Mouse (Mus musculus) heart, embryonic 11.5 days (tissue): ENCODE data around the gene Cmtm1. TPM values are rescaled to one million over a fixed set of nuclear protein-coding genes. Genes with fewer than 3 reads are reported as not detected.
A peak's percentile ranks its signal among the peaks of the same experiment; 100 is the strongest.

ENCODE experiments used
- ATAC-seq: fragments of 200-750 bp; cut with Nextera tagmentation; replicated peaks from 2 replicates; pipeline ENCODE4 v1.8.0; 2017; ENCODE audit warnings: moderate library complexity; ENCODE audit not compliant: insufficient number of reproducible peaks, low FRiP score, low TSS enrichment
- H3K27ac ChIP-seq: fragments of 300-500 bp; sonication (generic); 2 replicates; pipeline ENCODE4 v1.5.1; 2014; ENCODE audit warnings: mild to moderate bottlenecking, low read depth, low read length
- H3K27me3 ChIP-seq: fragments of 300-500 bp; sonication (generic); 2 replicates; pipeline ENCODE4 v1.6.1; 2014; ENCODE audit warnings: mild to moderate bottlenecking, low read length, mixed read lengths; ENCODE audit not compliant: control insufficient read depth, insufficient read depth
- H3K36me3 ChIP-seq: fragments of 300-500 bp; sonication (generic); 2 replicates; pipeline ENCODE4 v1.6.1; 2014; ENCODE audit warnings: mild to moderate bottlenecking, low read length, moderate library complexity, mixed read lengths; ENCODE audit not compliant: control insufficient read depth, insufficient read depth
- H3K4me1 ChIP-seq: fragments of 300-500 bp; sonication (generic); 2 replicates; pipeline ENCODE4 v1.6.1; 2014; ENCODE audit warnings: low read length; ENCODE audit not compliant: control insufficient read depth, insufficient read depth
- H3K4me2 ChIP-seq: fragments of 300-500 bp; sonication (generic); 2 replicates; pipeline ENCODE4 v1.6.1; 2014; ENCODE audit warnings: mild to moderate bottlenecking, moderate library complexity
- H3K4me3 ChIP-seq: fragments of 300-500 bp; sonication (generic); 2 replicates; pipeline ENCODE4 v1.5.1; 2014; ENCODE audit warnings: low read depth, low read length
- H3K9ac ChIP-seq: fragments of 300-500 bp; sonication (generic); 2 replicates; pipeline ENCODE4 v1.6.1; 2014; ENCODE audit warnings: mild to moderate bottlenecking, low read depth, low read length, moderate library complexity
- H3K9me3 ChIP-seq: fragments of 300-500 bp; sonication (generic); replicated peaks from 2 replicates; pipeline ENCODE4 v1.6.1; 2016; ENCODE audit warnings: low read length; ENCODE audit not compliant: control insufficient read depth
- WGBS: fragments of 180-500 bp; shearing (Covaris S2); extraction: QIAGEN DNeasy Blood & Tissue Kit; methylation state at CpG from one replicate; pipeline ENCODE4 v1.1.7; 2014; ENCODE audit not compliant: insufficient replicate concordance; 5-methylcytosine and 5-hydroxymethylcytosine counted together
- polyA plus RNA-seq: library from polyadenylated mRNA; unstranded; fragments of >200 nt; fragmentation: Nextera tagmentation; extraction: Ambion mirVana; gene quantifications from 2 replicates; pipeline ENCODE4 v1.2.1, GENCODE M21; 2014

Gene Cmtm1
- polyA plus RNA-seq, 1 experiment from 2014 or later: not detected

DNA sequence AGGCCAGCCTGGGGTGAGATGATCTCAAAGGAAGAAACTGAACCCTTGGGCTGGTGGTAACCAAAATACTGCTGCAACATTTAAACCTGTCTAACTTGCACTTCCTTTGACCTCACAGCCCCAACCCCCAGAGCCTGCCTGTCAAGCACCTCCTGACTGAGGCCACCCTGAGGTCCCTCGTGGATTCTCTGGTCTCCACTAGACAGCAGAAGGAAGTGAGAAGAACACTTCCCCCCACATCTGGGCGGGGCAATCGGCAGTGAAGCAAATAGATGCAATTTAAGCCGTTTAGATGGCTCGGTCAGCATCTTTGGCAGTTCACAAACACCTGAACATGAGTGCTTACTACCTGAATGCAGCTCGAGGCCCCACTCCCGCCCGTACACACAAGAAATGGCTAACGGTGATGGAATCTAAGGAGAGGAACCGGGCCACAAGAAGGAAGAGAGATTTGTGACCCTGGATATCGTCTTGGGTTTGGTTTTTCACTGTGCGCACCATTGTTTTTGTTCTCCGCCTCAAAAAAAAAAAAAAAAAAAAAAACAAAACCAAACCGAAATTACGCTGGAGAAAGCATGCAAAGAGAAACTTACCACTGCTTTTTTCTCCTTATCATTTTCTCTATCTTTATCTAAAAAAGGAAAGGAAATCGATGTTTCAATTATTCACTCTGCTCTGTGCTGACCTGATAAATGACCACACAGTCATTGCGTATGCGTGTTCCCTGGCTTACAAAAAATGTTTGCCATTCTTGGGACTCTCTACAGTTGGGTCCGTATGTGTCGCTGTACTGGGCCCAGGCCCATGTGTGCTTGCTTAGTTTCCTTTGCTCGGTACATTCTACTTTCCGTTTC lies 62.7 kb downstream of the Cmtm1 start:
- no peak for ATAC-seq
- H3K4me3 ChIP-seq: peak overlapping the region; percentile 95
- H3K27me3 ChIP-seq: no peaks in the 10 kb centered on the region
- H3K36me3 ChIP-seq: peaks cover 6% of the 10 kb centered on the region; the same call in 1 of the 2 replicates
- H3K4me2 ChIP-seq: peak overlapping the region; percentile 83
- H3K9me3 ChIP-seq: no peaks in the 10 kb centered on the region
- no peak overlapping the region for H3K27ac ChIP-seq
- H3K4me1 ChIP-seq: 0 out of 2 replicates have a peak, but pooled peaks cover 7% of the 10 kb centered on the region
- H3K9ac ChIP-seq: peak overlapping the region; percentile 88
- 70% methylated on average over 22 of the region's 22 CpGs for WGBS

DNA sequence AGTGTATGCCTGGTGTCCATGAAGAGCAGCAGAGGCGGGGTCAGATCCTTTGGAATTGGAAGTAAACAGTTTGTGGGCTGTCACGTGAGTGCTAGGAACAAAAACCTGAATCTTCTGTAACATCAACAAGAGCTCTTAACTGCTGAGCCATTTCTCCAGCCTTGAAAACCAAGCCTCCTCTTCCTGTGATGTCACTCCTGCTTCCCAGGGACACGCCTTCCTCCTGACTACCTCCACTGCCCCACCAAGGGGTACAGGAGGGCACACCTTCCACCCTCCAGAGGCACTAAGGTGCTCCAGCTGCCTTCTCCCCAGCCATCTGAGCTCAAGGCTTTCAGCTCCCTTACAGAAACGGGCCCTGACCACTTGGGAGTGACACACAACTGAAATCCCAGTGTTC lies 63.3 kb downstream of the Cmtm1 start:
- Histone ChIP-seq H3K4me3 (no peak overlapping the region), H3K27me3 (no peaks in the 10 kb centered on the region), H3K4me2 (no peak overlapping the region), H3K27ac (no peak overlapping the region), H3K4me1 (0 out of 2 replicates have a peak, but pooled peaks cover 7% of the 10 kb centered on the region), H3K36me3 (peaks cover 6% of the 10 kb centered on the region; the same call in 1 of the 2 replicates), H3K9ac (no peak overlapping the region), H3K9me3 (no peaks in the 10 kb centered on the region)
- 84% methylated on average over 4 of the region's 4 CpGs for WGBS
- no peak for ATAC-seq

Other genes with a start within 250 kb of the Cmtm1 start
- gene Cdh5, start 208.5 kb downstream of the Cmtm1 start, polyA plus RNA-seq: 42.6 and 46.0 TPM in 2 replicates
- gene Bean1, start 139.7 kb downstream of the Cmtm1 start, polyA plus RNA-seq: 0.16 and 0.20 TPM in 2 replicates
- 11.9 and 14.1 TPM in 2 replicates for gene Tk2, start 61.6 kb downstream of the Cmtm1 start, polyA plus RNA-seq
- 27.0 and 30.0 TPM in 2 replicates for gene Cklf, start 59.3 kb downstream of the Cmtm1 start, polyA plus RNA-seq
- gene Cmtm2a, start 17.0 kb downstream of the Cmtm1 start, polyA plus RNA-seq: not detected in 2 replicates
- gene Gm45711, start 64 bp downstream of the Cmtm1 start, polyA plus RNA-seq: not detected in 2 replicates
- gene Gm11020, start 11.4 kb upstream of the Cmtm1 start, polyA plus RNA-seq: not detected in 2 replicates
- not detected in 2 replicates for gene Cmtm2b, start 12.1 kb upstream of the Cmtm1 start, polyA plus RNA-seq
- gene Cmtm3, start 29.3 kb upstream of the Cmtm1 start, polyA plus RNA-seq: 106 and 112 TPM in 2 replicates
- gene Cmtm4, start 85.7 kb upstream of the Cmtm1 start, polyA plus RNA-seq: 1.9 and 2.2 TPM in 2 replicates
- 43.0 and 52.9 TPM in 2 replicates for gene Dync1li2, start 132.9 kb upstream of the Cmtm1 start, polyA plus RNA-seq
- 0.39 TPM in 1 of 2 replicates, not detected in the other for gene Terb1, start 199.8 kb upstream of the Cmtm1 start, polyA plus RNA-seq
- gene Nae1, start 224.5 kb upstream of the Cmtm1 start, polyA plus RNA-seq: 78.1 and 88.6 TPM in 2 replicates
- gene Car7, start 224.5 kb upstream of the Cmtm1 start, polyA plus RNA-seq: 0.34 and 0.68 TPM in 2 replicates